Mouse (Mus musculus): Measurements from ENCODE around the gene Stn1. TPM values are rescaled to one million over a fixed set of nuclear protein-coding genes. Genes with fewer than 3 reads are reported as not detected.

The Stn1 gene
- polyA plus RNA-seq, 1 experiment: 30.1 TPM

GRCm38 (mm10) chr19:47468750-47469149 is 68.6 kb downstream of the Stn1 start:
- H3K4me3 ChIP-seq (ENCODE audit: insufficient read depth, low read length): no peak overlapping the region
- no peak overlapping the region for H3K27ac ChIP-seq (ENCODE audit: insufficient read depth, low read length)
- TF ChIP-seq CTCF (IDR thresholded peaks at IDR 0.05; ENCODE audit: borderline replicate concordance, insufficient read depth, low read length) (no peak), POLR2A (IDR thresholded peaks at IDR 0.05; ENCODE audit: low read depth, low read length) (no peak)
- no peaks in the 10 kb centered on the region for H3K4me1 ChIP-seq (ENCODE audit: control insufficient read depth, insufficient read depth, low read length)

GRCm38 (mm10) chr19:47466775-47467174 is 70.5 kb downstream of the Stn1 start:
- Histone ChIP-seq H3K27ac (ENCODE audit: insufficient read depth, low read length) (no peak overlapping the region), H3K4me1 (ENCODE audit: control insufficient read depth, insufficient read depth, low read length) (no peaks in the 10 kb centered on the region), H3K4me3 (ENCODE audit: insufficient read depth, low read length) (no peak overlapping the region)
- TF ChIP-seq CTCF (IDR thresholded peaks at IDR 0.05; ENCODE audit: borderline replicate concordance, insufficient read depth, low read length) (no peak), POLR2A (IDR thresholded peaks at IDR 0.05; ENCODE audit: low read depth, low read length) (no peak)

- Histone ChIP-seq H3K4me3 (ENCODE audit: insufficient read depth, low read length) (no peak overlapping the region), H3K27ac (ENCODE audit: insufficient read depth, low read length) (no peak overlapping the region), H3K4me1 (ENCODE audit: control insufficient read depth, insufficient read depth, low read length) (no peaks in the 10 kb centered on the region)
- TF ChIP-seq CTCF (IDR thresholded peaks at IDR 0.05; ENCODE audit: borderline replicate concordance, insufficient read depth, low read length) (0 out of 2 replicates have a peak, but pooled peaks have one; percentile 4), POLR2A (IDR thresholded peaks at IDR 0.05; ENCODE audit: low read depth, low read length) (no peak)
These were observed 71.8 kb downstream of the Stn1 start for GRCm38 (mm10) chr19:47465467-47465866.

GRCm38 (mm10) chr19:47464304-47465241 is 72.7 kb downstream of the Stn1 start, which contains the start of gene Sh3pxd2a:
TSS of gene Sh3pxd2a (minus strand) at chr19:47464401.
- no peaks in the 10 kb centered on the region for H3K4me1 ChIP-seq (ENCODE audit: control insufficient read depth, insufficient read depth, low read length)
- TF ChIP-seq POLR2A (IDR thresholded peaks at IDR 0.05; ENCODE audit: low read depth, low read length) (0 out of 2 replicates have a peak, but pooled peaks have one; percentile 40), CTCF (IDR thresholded peaks at IDR 0.05; ENCODE audit: borderline replicate concordance, insufficient read depth, low read length) (no peak)
- no peak within 1 kb of the TSS for H3K27ac ChIP-seq (ENCODE audit: insufficient read depth, low read length)
- H3K4me3 ChIP-seq (ENCODE audit: insufficient read depth, low read length): peak within 1 kb of the TSS; percentile 86

GRCm38 (mm10) chr19:47463636-47464303 is 73.5 kb downstream of the Stn1 start:
- Histone ChIP-seq H3K4me3 (ENCODE audit: insufficient read depth, low read length) (peak overlapping the region; percentile 86), H3K27ac (ENCODE audit: insufficient read depth, low read length) (no peak overlapping the region), H3K4me1 (ENCODE audit: control insufficient read depth, insufficient read depth, low read length) (peaks cover 3% of the 10 kb centered on the region; the same call in 1 of the 2 replicates)
- peak; percentile 69 for TF ChIP-seq CTCF (IDR thresholded peaks at IDR 0.05; ENCODE audit: borderline replicate concordance, insufficient read depth, low read length)
- TF ChIP-seq POLR2A (IDR thresholded peaks at IDR 0.05; ENCODE audit: low read depth, low read length): no peak

GRCm38 (mm10) chr19:47463206-47463605 is 74.1 kb downstream of the Stn1 start:
- TF ChIP-seq CTCF (IDR thresholded peaks at IDR 0.05; ENCODE audit: borderline replicate concordance, insufficient read depth, low read length) (no peak), POLR2A (IDR thresholded peaks at IDR 0.05; ENCODE audit: low read depth, low read length) (no peak)
- Histone ChIP-seq H3K27ac (ENCODE audit: insufficient read depth, low read length) (no peak overlapping the region), H3K4me3 (ENCODE audit: insufficient read depth, low read length) (peak overlapping the region; percentile 86), H3K4me1 (ENCODE audit: control insufficient read depth, insufficient read depth, low read length) (peaks cover 5% of the 10 kb centered on the region)

GRCm38 (mm10) chr19:47462725-47463124 is 74.6 kb downstream of the Stn1 start:
- TF ChIP-seq POLR2A (IDR thresholded peaks at IDR 0.05; ENCODE audit: low read depth, low read length): no peak
- TF ChIP-seq CTCF (IDR thresholded peaks at IDR 0.05; ENCODE audit: borderline replicate concordance, insufficient read depth, low read length): no peak
- Histone ChIP-seq H3K4me3 (ENCODE audit: insufficient read depth, low read length) (peak overlapping the region; percentile 86), H3K4me1 (ENCODE audit: control insufficient read depth, insufficient read depth, low read length) (peaks cover 10% of the 10 kb centered on the region), H3K27ac (ENCODE audit: insufficient read depth, low read length) (no peak overlapping the region)

GRCm38 (mm10) chr19:47461838-47462237 is 75.5 kb downstream of the Stn1 start:
- no peak overlapping the region for H3K4me3 ChIP-seq (ENCODE audit: insufficient read depth, low read length)
- peaks cover 12% of the 10 kb centered on the region for H3K4me1 ChIP-seq (ENCODE audit: control insufficient read depth, insufficient read depth, low read length)
- H3K27ac ChIP-seq (ENCODE audit: insufficient read depth, low read length): no peak overlapping the region
- no peak for TF ChIP-seq POLR2A (IDR thresholded peaks at IDR 0.05; ENCODE audit: low read depth, low read length)
- TF ChIP-seq CTCF (IDR thresholded peaks at IDR 0.05; ENCODE audit: borderline replicate concordance, insufficient read depth, low read length): no peak

- H3K4me1 ChIP-seq (ENCODE audit: control insufficient read depth, insufficient read depth, low read length): peaks cover 12% of the 10 kb centered on the region
- H3K27ac ChIP-seq (ENCODE audit: insufficient read depth, low read length): no peak overlapping the region
- no peak overlapping the region for H3K4me3 ChIP-seq (ENCODE audit: insufficient read depth, low read length)
- TF ChIP-seq CTCF (IDR thresholded peaks at IDR 0.05; ENCODE audit: borderline replicate concordance, insufficient read depth, low read length) (no peak), POLR2A (IDR thresholded peaks at IDR 0.05; ENCODE audit: low read depth, low read length) (no peak)
These were observed 75.9 kb downstream of the Stn1 start for GRCm38 (mm10) chr19:47461386-47461785.

Measured in embryonic fibroblast, embryonic 13.5 days (primary cell).